Mouse (Mus musculus) stomach, embryonic 14.5 days (tissue): ENCODE data around the gene Zfp317. TPM values are rescaled to one million over a fixed set of nuclear protein-coding genes. Genes with fewer than 3 reads are reported as not detected.
"Not testable (repeated sequence)": the region's sequence is repeated elsewhere in the genome, so short reads cannot be mapped to it uniquely, and the experiment has no call there.

Experiments used
- ATAC-seq: fragments of 200-750 bp; cut with Nextera tagmentation; 2 replicates; pipeline ENCODE4 v1.8.0; 2017; ENCODE audit warnings: low read depth, moderate TSS enrichment; ENCODE audit not compliant: insufficient number of reproducible peaks, insufficient read depth, low FRiP score
- H3K27ac ChIP-seq: fragments of 300-500 bp; sonication (generic); 2 replicates; pipeline ENCODE4 v1.5.1; 2014; ENCODE audit warnings: mild to moderate bottlenecking, low read length, moderate library complexity, mixed read lengths
- H3K27me3 ChIP-seq: fragments of 300-500 bp; sonication (generic); 2 replicates; pipeline ENCODE4 v1.6.1; 2014; ENCODE audit warnings: low read length, control low read depth, mixed read lengths; ENCODE audit not compliant: control insufficient read depth, insufficient read depth
- H3K36me3 ChIP-seq: fragments of 300-500 bp; sonication (generic); 2 replicates; pipeline ENCODE4 v1.6.1; 2014; ENCODE audit warnings: mild to moderate bottlenecking, control low read depth, low read length, moderate library complexity, mixed read lengths; ENCODE audit not compliant: control insufficient read depth, insufficient read depth
- H3K4me1 ChIP-seq: fragments of 300-500 bp; sonication (generic); 2 replicates; pipeline ENCODE4 v1.6.1; 2014; ENCODE audit warnings: low read length, control low read depth, mixed read lengths; ENCODE audit not compliant: control insufficient read depth, insufficient read depth
- H3K4me2 ChIP-seq: fragments of 300-500 bp; sonication (generic); replicated peaks from 2 replicates; pipeline ENCODE4 v1.6.1; 2014; ENCODE audit warnings: low read depth, low read length, control low read depth
- H3K4me3 ChIP-seq: fragments of 300-500 bp; sonication (generic); 2 replicates; pipeline ENCODE4 v1.5.1; 2014; ENCODE audit warnings: low read depth, low read length, control low read depth
- H3K9ac ChIP-seq: fragments of 300-500 bp; sonication (generic); replicated peaks from 2 replicates; pipeline ENCODE4 v1.6.1; 2014; ENCODE audit warnings: low read depth, mild to moderate bottlenecking, control low read depth, low read length, moderate library complexity, mixed read lengths
- H3K9me3 ChIP-seq: fragments of 300-500 bp; sonication (generic); 2 replicates; pipeline ENCODE4 v1.6.1; 2016; ENCODE audit warnings: low read depth, low read length, control low read depth; ENCODE audit not compliant: control insufficient read depth
- WGBS: fragments of 180-500 bp; shearing (Covaris S2); extraction: QIAGEN DNeasy Blood & Tissue Kit; methylation state at CpG from one replicate; pipeline ENCODE4 v1.1.7; 2014; 5-methylcytosine and 5-hydroxymethylcytosine counted together
- polyA plus RNA-seq: library from polyadenylated mRNA; unstranded; fragments of >200 nt; fragmentation: Nextera tagmentation; extraction: Ambion mirVana; gene quantifications from 2 replicates; pipeline ENCODE4 v1.2.1, GENCODE M21; 2014

Zfp317 gene
- polyA plus RNA-seq, 1 experiment from 2014 or later, result 34.5 TPM

DNA sequence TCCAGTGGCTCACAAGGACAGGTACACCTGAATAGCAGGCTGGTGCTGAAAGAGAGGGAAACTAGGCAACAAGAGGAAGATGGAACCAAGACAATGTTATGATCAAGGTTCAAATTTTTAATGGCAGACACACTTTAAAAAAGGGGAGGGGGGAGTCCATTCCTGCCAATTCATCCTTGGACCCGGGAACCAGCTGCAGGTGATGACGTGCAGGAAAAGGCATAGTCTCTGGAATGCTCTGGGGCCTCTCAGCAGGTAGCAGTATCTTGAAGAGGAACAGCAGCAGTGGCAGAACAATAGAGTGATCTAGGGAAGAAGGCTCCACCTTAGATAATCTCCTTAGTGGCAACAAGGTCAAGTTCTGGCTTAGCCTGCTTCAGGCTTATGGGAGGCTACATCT lies 72.4 kb downstream of the Zfp317 start:
- not testable (repeated sequence) for H3K4me2 ChIP-seq, H3K27me3 ChIP-seq, H3K27ac ChIP-seq, H3K9ac ChIP-seq, ATAC-seq, H3K4me1 ChIP-seq, H3K9me3 ChIP-seq, H3K36me3 ChIP-seq, H3K4me3 ChIP-seq
- 70% methylated on average over 2 of the region's 2 CpGs for WGBS

DNA sequence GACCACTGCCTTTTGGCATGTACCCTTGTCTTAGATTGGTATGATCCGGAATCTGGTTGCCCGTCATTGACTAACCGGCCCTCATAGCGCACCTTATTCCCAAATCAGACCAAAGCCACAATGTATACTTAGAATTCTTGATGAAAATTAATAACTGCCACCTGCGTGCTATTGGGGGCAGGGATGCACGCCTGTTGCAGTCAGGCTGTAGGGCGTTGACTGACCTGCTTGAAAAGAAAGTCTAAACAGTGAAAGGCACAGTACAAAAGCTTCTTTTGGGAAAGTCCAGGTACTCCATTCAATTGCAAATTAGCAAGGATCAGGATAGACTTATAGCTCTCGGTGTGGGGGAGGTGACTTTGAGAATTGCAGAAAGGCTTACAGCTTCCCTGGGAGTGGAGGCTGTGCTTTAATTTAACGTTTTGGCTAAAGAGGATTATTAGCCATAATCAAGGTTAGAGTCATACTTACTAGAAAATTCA lies 73.0 kb downstream of the Zfp317 start:
- H3K4me1 ChIP-seq, result not testable (repeated sequence)
- WGBS, result 76% methylated on average over 9 of the region's 9 CpGs

More for the DNA sequence above, 73.0 kb downstream of the Zfp317 start:
- H3K27ac ChIP-seq, ATAC-seq, H3K27me3 ChIP-seq, H3K9me3 ChIP-seq, H3K4me2 ChIP-seq, H3K36me3 ChIP-seq, H3K4me3 ChIP-seq, H3K9ac ChIP-seq: not testable (repeated sequence)

Other genes with a start within 250 kb of the Zfp317 start
- not detected in 2 replicates for gene Olfr847, start 243.4 kb upstream of the Zfp317 start, polyA plus RNA-seq
- gene Olfr849, start 181.8 kb upstream of the Zfp317 start, polyA plus RNA-seq, result not detected in 2 replicates
- gene Olfr850, start 143.9 kb upstream of the Zfp317 start, polyA plus RNA-seq, result not detected in 2 replicates
- not detected in 2 replicates for gene Olfr851, start 128.8 kb upstream of the Zfp317 start, polyA plus RNA-seq
- gene Olfr853, start 81.0 kb upstream of the Zfp317 start, polyA plus RNA-seq, result not detected in 2 replicates
- gene Olfr854, start 54.7 kb upstream of the Zfp317 start, polyA plus RNA-seq, result not detected in 2 replicates
- gene Olfr855, start 39.5 kb upstream of the Zfp317 start, polyA plus RNA-seq, result not detected in 2 replicates
- gene Olfr857, start 87.3 kb downstream of the Zfp317 start, polyA plus RNA-seq, result not detected in 2 replicates
- not detected in 2 replicates for gene Olfr58, start 158.2 kb downstream of the Zfp317 start, polyA plus RNA-seq
- gene Olfr859, start 182.8 kb downstream of the Zfp317 start, polyA plus RNA-seq, result not detected in 2 replicates
- gene Olfr860, start 227.6 kb downstream of the Zfp317 start, polyA plus RNA-seq, result not detected in 2 replicates